Mouse (Mus musculus): ENCODE results near the gene Tmem30c.

The Tmem30c gene

GRCm38 (mm10) chr16:57295216-57295934, 2.7 kb upstream of the Tmem30c start:
- ATAC-seq (ENCODE audit: low TSS enrichment) = no peak

GRCm38 (mm10) chr16:57292296-57292695, 369 bp downstream of the Tmem30c start:
- ATAC-seq (ENCODE audit: low TSS enrichment) = no peak

GRCm38 (mm10) chr16:57291696-57292095, 969 bp downstream of the Tmem30c start:
- ATAC-seq (ENCODE audit: low TSS enrichment) = no peak

- ATAC-seq (ENCODE audit: low TSS enrichment) = no peak
Observed at GRCm38 (mm10) chr16:57281417-57281816, 11.2 kb downstream of the Tmem30c start.

GRCm38 (mm10) chr16:57280221-57281217, 12.1 kb downstream of the Tmem30c start:
- ATAC-seq (ENCODE audit: low TSS enrichment) = peak; percentile 52

- no peak for ATAC-seq (ENCODE audit: low TSS enrichment)
Observed at GRCm38 (mm10) chr16:57278976-57279626, 13.6 kb downstream of the Tmem30c start.

- ATAC-seq (ENCODE audit: low TSS enrichment) = no peak
Observed at GRCm38 (mm10) chr16:57269751-57270150, 22.9 kb downstream of the Tmem30c start.

- ATAC-seq (ENCODE audit: low TSS enrichment) = peak; percentile 98
Observed at GRCm38 (mm10) chr16:57268058-57268841, 24.4 kb downstream of the Tmem30c start.

GRCm38 (mm10) chr16:57267068-57267467, 25.6 kb downstream of the Tmem30c start:
- no peak for ATAC-seq (ENCODE audit: low TSS enrichment)

- no peak for ATAC-seq (ENCODE audit: low TSS enrichment)
Observed at GRCm38 (mm10) chr16:57260152-57260551, 32.5 kb downstream of the Tmem30c start.

- no peak for ATAC-seq (ENCODE audit: low TSS enrichment)
Observed at GRCm38 (mm10) chr16:57259356-57260083, 33.1 kb downstream of the Tmem30c start.

GRCm38 (mm10) chr16:57251589-57252421, 40.9 kb downstream of the Tmem30c start:
- ATAC-seq (ENCODE audit: low TSS enrichment) = no peak

GRCm38 (mm10) chr16:57250991-57251390, 41.7 kb downstream of the Tmem30c start:
- ATAC-seq (ENCODE audit: low TSS enrichment) = no peak

GRCm38 (mm10) chr16:57247464-57247863, 45.2 kb downstream of the Tmem30c start:
- ATAC-seq (ENCODE audit: low TSS enrichment) = no peak

GRCm38 (mm10) chr16:57246596-57246995, 46.1 kb downstream of the Tmem30c start:
- no peak for ATAC-seq (ENCODE audit: low TSS enrichment)

GRCm38 (mm10) chr16:57243858-57244248, 48.8 kb downstream of the Tmem30c start:
- peak; percentile 92 for ATAC-seq (ENCODE audit: low TSS enrichment)

- ATAC-seq (ENCODE audit: low TSS enrichment) = peak; percentile 34
Observed at GRCm38 (mm10) chr16:57243205-57243857, 49.3 kb downstream of the Tmem30c start.

- ATAC-seq (ENCODE audit: low TSS enrichment) = no peak
Observed at GRCm38 (mm10) chr16:57242857-57243204, 49.8 kb downstream of the Tmem30c start.

- no peak for ATAC-seq (ENCODE audit: low TSS enrichment)
Observed at GRCm38 (mm10) chr16:57235871-57236510, 56.7 kb downstream of the Tmem30c start.
